Mouse (Mus musculus): ENCODE data around the gene Lcn12. TPM values are rescaled to one million over a fixed set of nuclear protein-coding genes. Genes with fewer than 3 reads are reported as not detected.

Lcn12 gene
- polyA plus RNA-seq, 2 experiments, result not detected

- DNase-seq (ENCODE audit: low read depth in 3 of 3, low spot score in 3 of 3) (no peak), ATAC-seq (ENCODE audit: insufficient read depth) (no peak; the same call in 1 of the 2 replicates)
- H3K9me3 ChIP-seq (ENCODE audit: control insufficient read depth, low read length), result no peaks in the 10 kb centered on the region
Observed at GRCm38 (mm10) chr2:25460135-25460534, 33.6 kb downstream of the Lcn12 start.

GRCm38 (mm10) chr2:25458911-25459310 lies 34.8 kb downstream of the Lcn12 start:
- ATAC-seq (ENCODE audit: insufficient read depth) (no peak), DNase-seq (ENCODE audit: low read depth in 3 of 3, low spot score in 3 of 3) (no peak)
- no peaks in the 10 kb centered on the region for H3K9me3 ChIP-seq (ENCODE audit: control insufficient read depth, low read length)
- 64% methylated on average over 5 of the region's 5 CpGs for WGBS (ENCODE audit: insufficient replicate concordance)
- no peaks in the 10 kb centered on the region for H3K36me3 ChIP-seq (replicated peaks; ENCODE audit: control insufficient read depth, insufficient read depth, low read depth)
- H3K4me2 ChIP-seq (ENCODE audit: low read depth), result no peak overlapping the region
- H3K4me3 ChIP-seq (ENCODE audit: insufficient read depth in 1 of 2, low read depth in 2 of 2, low read length in 2 of 2), result no peak overlapping the region
- H3K9ac ChIP-seq (replicated peaks), result no peak overlapping the region
- H3K27me3 ChIP-seq (ENCODE audit: control insufficient read depth, insufficient read depth, low read length), result no peaks in the 10 kb centered on the region
- H3K27ac ChIP-seq, result no peak overlapping the region
- TF ChIP-seq CTCF (IDR thresholded peaks at IDR 0.05; ENCODE audit: low read depth), result no peak; the same call in 1 of the 2 replicates
- H3K4me1 ChIP-seq (replicated peaks; ENCODE audit: control insufficient read depth in 2 of 2, insufficient read depth in 2 of 2, low read length in 1 of 2), result peaks cover 4 to 11% of the 10 kb centered on the region in 2 experiments

More at GRCm38 (mm10) chr2:25460135-25460534, 33.6 kb downstream of the Lcn12 start:
- Histone ChIP-seq H3K4me2 (ENCODE audit: low read depth) (peak overlapping the region; percentile 90), H3K36me3 (replicated peaks; ENCODE audit: control insufficient read depth, insufficient read depth, low read depth) (no peaks in the 10 kb centered on the region), H3K27me3 (ENCODE audit: control insufficient read depth, insufficient read depth, low read length) (no peaks in the 10 kb centered on the region), H3K4me1 (replicated peaks; ENCODE audit: control insufficient read depth in 2 of 2, insufficient read depth in 2 of 2, low read length in 1 of 2) (peaks cover 4 to 11% of the 10 kb centered on the region in 2 experiments), H3K9ac (replicated peaks) (peak overlapping the region; percentile 77), H3K27ac (peak overlapping the region; percentile 81), H3K4me3 (ENCODE audit: insufficient read depth in 1 of 2, low read depth in 2 of 2, low read length in 2 of 2) (peak overlapping the region; percentile 71 to 83)
- WGBS (ENCODE audit: insufficient replicate concordance), result 36% methylated on average over 5 of the region's 5 CpGs
- no peak for TF ChIP-seq CTCF (IDR thresholded peaks at IDR 0.05; ENCODE audit: low read depth)
- no peak for TF ChIP-seq EP300 (IDR thresholded peaks at IDR 0.05; ENCODE audit: low read depth)

- H3K9me3 ChIP-seq (ENCODE audit: control insufficient read depth, low read length), result no peaks in the 10 kb centered on the region
- DNase-seq (ENCODE audit: low read depth in 3 of 3, low spot score in 3 of 3) (no peak), ATAC-seq (ENCODE audit: insufficient read depth) (no peak)
- peaks cover 4 to 11% of the 10 kb centered on the region in 2 experiments for H3K4me1 ChIP-seq (replicated peaks; ENCODE audit: control insufficient read depth in 2 of 2, insufficient read depth in 2 of 2, low read length in 1 of 2)
- 73% methylated on average over 9 of the region's 9 CpGs for WGBS (ENCODE audit: insufficient replicate concordance)
- H3K9ac ChIP-seq (replicated peaks), result no peak overlapping the region
- H3K27ac ChIP-seq, result no peak overlapping the region
- H3K27me3 ChIP-seq (ENCODE audit: control insufficient read depth, insufficient read depth, low read length), result no peaks in the 10 kb centered on the region
- TF ChIP-seq CTCF (IDR thresholded peaks at IDR 0.05; ENCODE audit: low read depth), result no peak
- TF ChIP-seq EP300 (IDR thresholded peaks at IDR 0.05; ENCODE audit: low read depth), result no peak
- H3K4me3 ChIP-seq (ENCODE audit: insufficient read depth in 1 of 2, low read depth in 2 of 2, low read length in 2 of 2), result no peak overlapping the region
- H3K4me2 ChIP-seq (ENCODE audit: low read depth), result no peak overlapping the region
- no peaks in the 10 kb centered on the region for H3K36me3 ChIP-seq (replicated peaks; ENCODE audit: control insufficient read depth, insufficient read depth, low read depth)
Observed at GRCm38 (mm10) chr2:25457022-25457896, 36.5 kb downstream of the Lcn12 start.

GRCm38 (mm10) chr2:25456205-25456953 lies 37.3 kb downstream of the Lcn12 start, which contains the start of gene Clic3:
Gene Clic3, plus strand, starts transcription at chr2:25456838.
- Histone ChIP-seq H3K27me3 (ENCODE audit: control insufficient read depth, insufficient read depth, low read length) (no peaks in the 10 kb centered on the region), H3K4me1 (replicated peaks; ENCODE audit: control insufficient read depth in 2 of 2, insufficient read depth in 2 of 2, low read length in 1 of 2) (peaks cover 4 to 8% of the 10 kb centered on the region in 2 experiments), H3K4me3 (ENCODE audit: insufficient read depth in 1 of 2, low read depth in 2 of 2, low read length in 2 of 2) (no peak within 1 kb of the TSS), H3K9me3 (ENCODE audit: control insufficient read depth, low read length) (no peaks in the 10 kb centered on the region), H3K9ac (replicated peaks) (no peak within 1 kb of the TSS), H3K36me3 (replicated peaks; ENCODE audit: control insufficient read depth, insufficient read depth, low read depth) (no peaks in the 10 kb centered on the region), H3K27ac (no peak within 1 kb of the TSS), H3K4me2 (ENCODE audit: low read depth) (no peak within 1 kb of the TSS)
- no peak for ATAC-seq (ENCODE audit: insufficient read depth)
- DNase-seq (ENCODE audit: low read depth in 3 of 3, low spot score in 3 of 3), result no peak
- TF ChIP-seq EP300 (IDR thresholded peaks at IDR 0.05; ENCODE audit: low read depth) (no peak), CTCF (IDR thresholded peaks at IDR 0.05; ENCODE audit: low read depth) (no peak)
- WGBS (ENCODE audit: insufficient replicate concordance), result 58% methylated on average over 14 of the region's 14 CpGs

- no peak overlapping the region for H3K9ac ChIP-seq (replicated peaks)
- no peaks in the 10 kb centered on the region for H3K36me3 ChIP-seq (replicated peaks; ENCODE audit: control insufficient read depth, insufficient read depth, low read depth)
- H3K4me2 ChIP-seq (ENCODE audit: low read depth), result no peak overlapping the region
- H3K27me3 ChIP-seq (ENCODE audit: control insufficient read depth, insufficient read depth, low read length), result no peaks in the 10 kb centered on the region
- TF ChIP-seq EP300 (IDR thresholded peaks at IDR 0.05; ENCODE audit: low read depth) (no peak), CTCF (IDR thresholded peaks at IDR 0.05; ENCODE audit: low read depth) (no peak)
- H3K9me3 ChIP-seq (ENCODE audit: control insufficient read depth, low read length), result no peaks in the 10 kb centered on the region
- WGBS (ENCODE audit: insufficient replicate concordance), result 36% methylated on average over 1 of the region's 1 CpGs
- H3K27ac ChIP-seq, result no peak overlapping the region
- no peak for DNase-seq (ENCODE audit: low read depth in 3 of 3, low spot score in 3 of 3)
- H3K4me3 ChIP-seq (ENCODE audit: insufficient read depth in 1 of 2, low read depth in 2 of 2, low read length in 2 of 2), result no peak overlapping the region
- no peaks in the 10 kb centered on the region for H3K4me1 ChIP-seq (replicated peaks; ENCODE audit: control insufficient read depth in 2 of 2, insufficient read depth in 2 of 2, low read length in 1 of 2)
- no peak for ATAC-seq (ENCODE audit: insufficient read depth)
Observed at GRCm38 (mm10) chr2:25452951-25453350, 40.8 kb downstream of the Lcn12 start.
